Mouse (Mus musculus) testis, adult 2 months (tissue): ENCODE results near the gene Hs3st2.
"Not testable (repeated sequence)": the region's sequence is repeated elsewhere in the genome, so short reads cannot be mapped to it uniquely, and the experiment has no call there.

Experiments used
- CTCF ChIP-seq: fragments of 200-500 bp; IDR thresholded peaks from 2 replicates; pipeline ENCODE4 v1.5.1; 2012; ENCODE audit warnings: low read depth, mild to moderate bottlenecking, inconsistent platforms, low read length, moderate library complexity; ENCODE audit not compliant: control insufficient read depth, insufficient read depth, insufficient replicate concordance
- POLR2A ChIP-seq: fragments of 200-500 bp; IDR thresholded peaks from 2 replicates; pipeline ENCODE4 v1.6.1; 2012; ENCODE audit warnings: low read depth, mild to moderate bottlenecking, inconsistent platforms, low read length, moderate library complexity; ENCODE audit not compliant: control insufficient read depth

GRCm38 (mm10) chr7:121361448-121361847, 30.2 kb upstream of the Hs3st2 start:
- not testable (repeated sequence) for TF ChIP-seq POLR2A, CTCF
